Mouse (Mus musculus) layer of hippocampus, adult 18-20 months (tissue): Measurements from ENCODE around the gene H2-M5. TPM values are rescaled to one million over a fixed set of nuclear protein-coding genes. Genes with fewer than 3 reads are reported as not detected.

Experiments used
- DNase-seq, 2 experiments: peaks; one replicate each; pipeline ENCODE4 v3.0.0; 2022; ENCODE audit warnings: low spot score in 2 of 2
- total RNA-seq, 2 experiments: library from RNA; stranded (reverse); gene quantifications; 2 replicates each; pipeline ENCODE4 v1.2.3; 2021

Gene H2-M5
- total RNA-seq, 2 experiments from 2014 or later = 0.87 to 0.96 TPM

DNA sequence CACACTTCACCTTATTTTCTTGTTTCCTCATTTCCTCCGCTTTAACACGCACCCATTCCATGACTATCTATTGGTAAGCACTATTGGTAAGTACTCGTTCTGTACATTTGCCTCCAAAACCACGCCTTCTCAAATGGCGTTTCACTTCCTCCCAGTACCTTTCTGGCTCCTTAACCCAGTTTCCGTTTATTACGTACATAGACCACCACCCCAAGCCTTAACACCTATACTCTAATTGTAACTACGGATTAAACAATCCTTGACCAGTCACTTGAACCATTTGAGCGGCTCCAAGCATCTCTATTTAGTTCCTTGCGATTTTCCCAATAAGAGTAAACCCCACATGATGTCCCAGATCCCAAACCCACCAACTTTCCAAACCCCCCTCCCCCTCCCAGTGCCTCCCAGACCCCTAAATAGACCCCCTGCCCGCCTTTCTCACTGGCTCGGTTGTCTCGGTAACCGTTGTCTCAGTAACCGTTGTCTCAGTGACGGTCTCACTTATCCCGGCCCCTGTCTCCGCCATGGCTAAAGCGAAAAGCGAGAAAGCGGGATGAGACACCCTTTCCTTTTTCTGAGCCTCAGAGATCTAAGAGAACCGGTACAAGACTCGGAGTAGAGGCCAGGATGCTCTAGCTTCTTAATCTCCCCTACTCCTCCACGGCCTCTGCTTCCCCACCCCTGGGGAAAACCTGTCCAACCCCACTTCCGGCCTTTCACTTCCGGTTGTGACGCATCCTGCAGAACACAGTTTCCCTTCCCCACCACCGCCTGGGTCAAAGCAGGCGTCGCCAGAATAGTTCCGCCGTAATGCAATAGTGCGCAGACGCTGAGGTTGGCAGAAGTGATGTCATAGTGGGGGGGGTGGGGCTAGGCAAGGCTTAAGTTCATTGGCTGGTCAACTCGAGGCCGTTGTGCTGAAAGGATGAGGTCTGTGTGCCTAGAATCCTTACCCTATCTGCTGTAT, 38.1 kb downstream of the H2-M5 start, which contains the start of gene Ppp1r11:
Gene Ppp1r11, minus strand, starts transcription at position 761 of the 967 bp plus-strand sequence.
- DNase-seq = peak; percentile 96 to 97

DNA sequence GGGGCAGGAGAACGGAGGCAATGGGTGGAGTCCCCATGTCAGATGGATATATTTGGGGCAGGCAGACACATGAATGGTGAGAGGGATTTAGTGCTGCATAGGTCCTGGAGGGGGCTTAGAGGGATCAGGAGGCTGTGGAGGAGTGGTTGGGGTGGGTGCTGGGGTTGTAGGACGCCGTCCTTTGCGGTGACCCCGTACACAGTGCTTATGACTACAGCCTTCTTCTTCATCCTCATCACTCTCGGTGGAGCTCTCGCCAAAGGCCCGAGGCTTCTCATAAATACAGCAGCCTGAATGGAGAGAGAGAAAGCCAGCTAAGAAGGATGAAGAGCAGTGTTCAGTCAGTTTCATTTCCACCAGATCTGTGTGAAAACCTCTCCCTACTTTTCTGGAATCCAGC, 40.1 kb downstream of the H2-M5 start:
- no peak for DNase-seq

DNA sequence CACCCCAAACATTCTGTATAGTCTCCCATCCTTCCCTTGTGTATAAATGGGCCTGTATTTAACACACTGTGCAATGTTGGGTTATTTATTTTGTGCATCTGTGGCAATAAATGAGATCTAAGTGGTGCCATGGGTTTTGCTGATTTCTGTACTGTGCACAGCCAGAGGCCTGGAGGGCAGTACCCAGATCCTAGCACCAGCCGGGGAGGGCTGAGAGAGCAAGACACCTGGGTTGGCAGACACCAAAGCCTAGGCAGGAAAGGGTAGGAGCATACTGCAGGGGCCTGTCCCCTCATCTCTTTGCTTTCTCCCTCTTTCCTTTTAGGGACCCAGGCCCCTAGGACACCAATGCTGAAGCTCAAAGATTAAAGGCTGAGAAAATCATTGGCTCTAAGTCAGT, 41.1 kb downstream of the H2-M5 start:
- DNase-seq = no peak

DNA sequence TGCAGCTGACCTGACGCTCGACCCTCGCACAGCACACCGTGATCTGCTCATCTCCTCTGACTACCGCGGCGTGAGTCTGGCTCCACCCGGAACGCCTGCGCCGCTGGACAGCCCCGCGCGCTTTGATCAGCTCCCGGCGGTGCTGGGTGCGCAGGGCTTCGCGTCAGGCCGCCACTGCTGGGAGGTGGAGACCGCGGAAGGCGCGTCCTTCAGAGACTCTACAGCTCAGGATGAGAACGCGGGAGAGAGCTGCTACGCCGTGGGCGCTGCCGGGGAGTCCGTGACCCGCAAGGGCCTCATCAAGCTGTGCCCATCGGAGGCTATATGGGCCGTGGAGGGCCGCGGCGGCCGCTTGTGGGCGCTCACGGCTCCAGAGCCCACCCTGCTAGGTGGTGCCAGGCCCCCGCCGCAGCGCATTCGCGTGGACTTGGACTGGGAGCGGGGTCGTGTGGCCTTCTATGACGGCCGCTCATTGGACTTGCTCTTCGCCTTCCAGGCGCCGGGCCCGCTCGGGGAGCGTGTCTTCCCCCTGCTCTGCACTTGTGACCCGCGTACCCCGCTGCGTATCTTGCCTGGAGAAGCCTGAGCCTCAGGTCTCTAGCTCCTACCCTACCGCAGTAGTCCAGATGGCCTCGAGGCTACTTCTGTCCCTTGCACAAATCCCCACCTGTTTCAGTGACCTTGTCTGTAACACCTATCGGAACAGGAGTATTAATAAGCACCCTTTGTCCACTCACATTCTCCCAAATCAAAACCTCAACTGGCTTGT, 42.1 kb downstream of the H2-M5 start:
- peak; percentile 52 to 63 for DNase-seq

DNA sequence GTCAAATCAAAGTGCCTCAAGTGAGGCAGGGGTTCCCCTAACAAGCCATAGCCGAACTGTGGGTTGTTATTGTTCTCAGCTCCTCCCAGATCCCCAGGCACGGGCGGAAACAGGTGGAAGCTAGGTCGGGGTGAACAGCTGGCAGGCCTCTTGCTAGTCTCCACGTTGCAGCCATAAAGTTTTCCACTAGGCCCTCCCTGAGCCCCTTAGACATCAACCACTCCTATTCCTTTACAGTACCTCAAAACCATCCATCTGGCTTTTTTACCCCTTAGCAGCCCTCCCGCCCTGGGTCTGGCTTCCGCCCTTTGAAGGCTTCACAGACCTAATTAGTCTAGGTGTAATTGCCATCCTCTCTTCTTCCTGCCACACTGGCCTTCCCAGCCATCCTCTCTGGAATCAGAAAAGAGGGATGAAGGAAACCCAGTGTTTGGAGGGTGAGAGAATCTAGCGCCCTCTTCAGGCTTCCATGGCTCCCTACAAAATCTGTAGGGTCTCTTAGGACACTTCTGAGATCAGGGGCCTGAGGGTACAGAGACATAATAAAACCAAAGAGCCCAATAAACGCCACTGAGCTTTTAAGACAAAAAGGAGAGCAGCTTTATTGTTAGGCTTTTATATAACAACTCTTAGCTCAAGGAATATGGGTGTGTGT, 45.1 kb downstream of the H2-M5 start:
- DNase-seq = peak in 1 of 2 experiments; percentile 46

DNA sequence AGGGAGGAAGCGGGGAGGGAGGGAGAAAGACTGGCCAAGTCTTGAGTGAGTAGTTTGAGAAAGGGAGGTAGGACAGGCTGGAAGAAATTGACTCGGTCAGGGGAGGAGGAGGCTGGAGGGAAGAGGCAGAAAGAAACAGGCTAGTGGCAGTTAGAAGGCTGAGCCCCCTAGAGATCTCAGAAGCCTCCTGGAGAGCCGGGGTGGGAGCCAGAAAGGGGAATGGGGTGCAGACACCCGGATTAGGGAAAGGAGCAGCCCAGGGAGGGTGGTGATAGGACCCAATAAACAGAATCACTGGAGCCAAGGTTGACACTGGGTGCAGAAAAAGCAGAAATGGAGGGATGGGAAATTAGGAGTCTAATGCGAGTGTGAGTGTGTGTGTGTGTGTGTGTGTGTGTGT, 45.6 kb downstream of the H2-M5 start:
- no peak for DNase-seq

DNA sequence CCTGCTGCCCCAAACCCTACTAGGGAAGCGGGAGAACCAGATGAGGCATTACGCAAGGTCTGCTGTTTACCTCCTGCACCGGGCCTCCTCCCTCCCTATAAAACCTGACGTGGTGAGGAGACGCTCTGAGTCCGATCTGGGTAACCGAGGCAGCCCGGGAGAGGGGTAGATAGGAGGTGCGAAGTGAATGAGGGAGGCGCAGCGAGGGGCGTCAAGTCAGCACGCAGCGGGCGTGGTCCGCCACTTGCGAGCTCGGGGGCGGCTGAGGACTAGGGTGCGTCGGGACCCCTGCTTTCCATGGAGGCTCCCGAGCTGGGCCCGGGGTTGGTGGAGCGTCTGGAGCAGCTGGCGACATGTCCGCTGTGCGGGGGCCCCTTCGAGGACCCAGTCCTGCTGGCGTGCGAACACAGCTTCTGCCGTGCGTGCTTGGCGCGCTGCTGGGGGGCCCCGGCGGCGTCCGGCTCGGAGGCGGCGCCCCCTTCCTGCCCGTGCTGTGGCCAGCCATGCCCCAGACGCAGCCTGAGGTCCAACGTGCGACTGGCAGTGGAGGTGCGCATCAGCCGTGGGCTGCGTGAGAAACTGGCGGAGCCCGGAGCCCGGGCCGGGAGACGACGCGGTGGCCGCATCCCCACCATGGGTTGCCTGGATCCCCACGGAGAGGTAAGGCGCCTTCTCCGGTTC, 46.4 kb downstream of the H2-M5 start, which contains the start of gene Rnf39:
Gene Rnf39, plus strand, starts transcription at position 128 of the 681 bp plus-strand sequence.
- DNase-seq = peak in 1 of 2 experiments; percentile 41

DNA sequence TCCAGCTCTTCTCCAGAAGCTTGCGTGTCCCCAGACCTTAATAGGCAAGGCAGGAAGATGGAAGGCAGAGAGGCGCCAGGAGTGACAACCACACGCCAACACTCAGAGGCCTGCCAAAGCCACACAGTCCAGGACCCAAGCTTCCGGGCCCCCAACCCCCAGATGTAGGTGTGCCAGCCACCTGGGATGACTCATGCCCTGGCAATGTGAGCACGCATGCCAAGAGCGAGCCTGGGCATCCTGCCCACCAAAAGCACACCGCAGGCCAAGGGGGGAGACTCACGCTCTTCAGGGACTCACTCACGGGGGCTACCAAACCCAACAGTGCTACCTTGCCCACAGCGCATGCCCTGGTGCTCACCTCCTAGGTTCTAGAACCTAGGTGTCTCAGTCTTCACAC, 46.9 kb downstream of the H2-M5 start:
- peak in 1 of 2 experiments; percentile 53 for DNase-seq

DNA sequence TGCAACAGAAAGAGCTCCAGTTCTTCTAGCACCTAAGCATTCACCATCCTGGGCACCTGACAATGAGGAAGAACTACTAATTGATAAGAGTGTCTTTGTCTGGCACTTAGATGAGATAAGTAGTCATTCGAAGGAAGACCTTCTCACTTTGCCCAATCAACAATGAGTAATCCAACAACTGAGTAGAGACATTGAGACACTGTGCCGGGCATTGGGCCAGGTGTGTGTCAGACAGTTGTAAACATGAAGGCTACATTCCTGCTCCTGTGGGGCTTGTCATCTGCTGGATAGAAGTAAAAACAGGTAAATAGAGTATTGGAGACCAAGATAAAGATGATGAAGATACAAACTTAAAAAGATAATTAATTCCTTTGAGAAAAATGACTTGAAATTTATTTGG, 51.3 kb downstream of the H2-M5 start:
- DNase-seq = no peak

Other genes with a start within 250 kb of the H2-M5 start
- gene H2-M10.5, start 216.6 kb downstream of the H2-M5 start, total RNA-seq = not detected
- gene H2-M10.6, start 177.4 kb downstream of the H2-M5 start, total RNA-seq = not detected
- gene Trim26, start 152.4 kb downstream of the H2-M5 start, total RNA-seq = 10 to 100 TPM; 18.1 to 20.3 TPM
- not detected for gene Trim15, start 122.3 kb downstream of the H2-M5 start, total RNA-seq
- not detected for gene Trim10, start 120.0 kb downstream of the H2-M5 start, total RNA-seq
- gene Trim40, start 99.4 kb downstream of the H2-M5 start, total RNA-seq = not detected
- gene Trim31, start 91.4 kb downstream of the H2-M5 start, total RNA-seq = not detected
- gene Rnf39, start 46.6 kb downstream of the H2-M5 start, total RNA-seq = 1 to 10 TPM; 3.0 to 4.6 TPM
- 100 to 1,000 TPM; 140 to 145 TPM for gene Ppp1r11, start 37.8 kb downstream of the H2-M5 start, total RNA-seq
- 10 to 100 TPM; 31.3 to 37.2 TPM for gene Znrd1, start 31.0 kb downstream of the H2-M5 start, total RNA-seq
- gene Znrd1as, start 30.9 kb downstream of the H2-M5 start, total RNA-seq = 1 to 10 TPM; 5.6 to 7.2 TPM
- not detected for gene 2410137M14Rik, start 8.3 kb downstream of the H2-M5 start, total RNA-seq
- 1 to 10 TPM; 8.1 to 8.7 TPM for gene Zfp57, start 11.6 kb upstream of the H2-M5 start, total RNA-seq
- 10 to 100 TPM; 35.8 to 43.1 TPM for gene Mog, start 33.9 kb upstream of the H2-M5 start, total RNA-seq
- 100 to 1,000 TPM; 683 to 686 TPM for gene Gabbr1, start 56.4 kb upstream of the H2-M5 start, total RNA-seq
- gene Olfr90, start 99.0 kb upstream of the H2-M5 start, total RNA-seq = not detected
- gene Olfr91, start 108.7 kb upstream of the H2-M5 start, total RNA-seq = not detected
- not detected for gene Olfr92, start 130.6 kb upstream of the H2-M5 start, total RNA-seq
- not detected for gene Olfr93, start 172.0 kb upstream of the H2-M5 start, total RNA-seq
- gene Ubd, start 204.4 kb upstream of the H2-M5 start, total RNA-seq = not detected
- gene Olfr94, start 211.5 kb upstream of the H2-M5 start, total RNA-seq = not detected
- gene Olfr95, start 223.6 kb upstream of the H2-M5 start, total RNA-seq = not detected
- not detected for gene Olfr96, start 230.6 kb upstream of the H2-M5 start, total RNA-seq
- gene Olfr97, start 247.8 kb upstream of the H2-M5 start, total RNA-seq = not detected